Mouse (Mus musculus) midbrain, embryonic 11.5 days (tissue): ENCODE measurements at regions not wholly inside any gene's neighbourhood (a gene's known extent, or its start where the extent isn't known, plus 50 kb on each side); places are given as distances from the start of the nearest gene placed in this dataset.
"Not testable (repeated sequence)": the region's sequence is repeated elsewhere in the genome, so short reads cannot be mapped to it uniquely, and the experiment has no call there.

ENCODE experiments used
- ATAC-seq: fragments of 200-750 bp; cut with Nextera tagmentation; 2 replicates; pipeline ENCODE4 v1.8.0; 2017; ENCODE audit warnings: moderate TSS enrichment, moderate library complexity; ENCODE audit not compliant: low FRiP score
- DNase-seq: peaks from one replicate; pipeline ENCODE4 v3.0.0; 2015; ENCODE audit warnings: low spot score; ENCODE audit errors: missing footprints
- H3K27ac ChIP-seq: fragments of 300-500 bp; sonication (generic); 2 replicates; pipeline ENCODE4 v1.5.1; 2014; ENCODE audit warnings: low read depth, low read length
- H3K27me3 ChIP-seq: fragments of 300-500 bp; sonication (generic); 2 replicates; pipeline ENCODE4 v1.6.1; 2014; ENCODE audit warnings: mild to moderate bottlenecking, low read length, moderate library complexity, mixed read lengths; ENCODE audit not compliant: control insufficient read depth, insufficient read depth
- H3K36me3 ChIP-seq: fragments of 300-500 bp; sonication (generic); 2 replicates; pipeline ENCODE4 v1.6.1; 2014; ENCODE audit warnings: mild to moderate bottlenecking, low read length, moderate library complexity, mixed read lengths; ENCODE audit not compliant: control insufficient read depth, insufficient read depth
- H3K4me1 ChIP-seq: fragments of 300-500 bp; sonication (generic); 2 replicates; pipeline ENCODE4 v1.6.1; 2014; ENCODE audit warnings: low read length; ENCODE audit not compliant: control insufficient read depth, insufficient read depth
- H3K4me2 ChIP-seq: fragments of 300-500 bp; sonication (generic); 2 replicates; pipeline ENCODE4 v1.6.1; 2014; ENCODE audit warnings: mild to moderate bottlenecking, moderate library complexity
- H3K4me3 ChIP-seq: fragments of 300-500 bp; sonication (generic); 2 replicates; pipeline ENCODE4 v1.5.1; 2014; ENCODE audit warnings: low read depth, low read length
- H3K9ac ChIP-seq: fragments of 300-500 bp; sonication (generic); 2 replicates; pipeline ENCODE4 v1.6.1; 2014; ENCODE audit warnings: low read length
- H3K9me3 ChIP-seq: fragments of 300-500 bp; sonication (generic); 2 replicates; pipeline ENCODE4 v1.6.1; 2016; ENCODE audit warnings: low read length; ENCODE audit not compliant: control insufficient read depth
- WGBS: fragments of 180-500 bp; shearing (Covaris S2); extraction: QIAGEN DNeasy Blood & Tissue Kit; methylation state at CpG from one replicate; pipeline ENCODE4 v1.1.7; 2014; 5-methylcytosine and 5-hydroxymethylcytosine counted together

- Histone ChIP-seq H3K4me2 (no peak overlapping the region), H3K27ac (no peak overlapping the region), H3K36me3 (no peaks in the 10 kb centered on the region), H3K4me3 (no peak overlapping the region), H3K9ac (no peak overlapping the region), H3K4me1 (no peaks in the 10 kb centered on the region), H3K27me3 (no peaks in the 10 kb centered on the region), H3K9me3 (no peaks in the 10 kb centered on the region; the same call in 1 of the 2 replicates)
- no peak for DNase-seq
- WGBS: 90% methylated on average over 8 of the region's 8 CpGs
- no peak for ATAC-seq
Observed at GRCm38 (mm10) chr13:5694626-5695025, 166.7 kb upstream of the Klf6 start.

GRCm38 (mm10) chr13:5695581-5695980 lies 165.7 kb upstream of the Klf6 start:
- not testable (repeated sequence) for H3K9ac ChIP-seq, H3K4me3 ChIP-seq, ATAC-seq, H3K27ac ChIP-seq, H3K4me1 ChIP-seq, H3K36me3 ChIP-seq, H3K9me3 ChIP-seq, H3K4me2 ChIP-seq, H3K27me3 ChIP-seq, DNase-seq
- 51% methylated on average over 3 of the region's 3 CpGs for WGBS

GRCm38 (mm10) chr13:5696377-5696776 lies 164.9 kb upstream of the Klf6 start:
- Histone ChIP-seq H3K4me3 (no peak overlapping the region), H3K36me3 (no peaks in the 10 kb centered on the region), H3K4me1 (no peaks in the 10 kb centered on the region), H3K9ac (no peak overlapping the region), H3K27ac (no peak overlapping the region), H3K4me2 (no peak overlapping the region), H3K27me3 (no peaks in the 10 kb centered on the region), H3K9me3 (no peaks in the 10 kb centered on the region; the same call in 1 of the 2 replicates)
- DNase-seq (no peak), ATAC-seq (no peak)
- 12% methylated on average over 2 of the region's 2 CpGs for WGBS

- H3K36me3 ChIP-seq, H3K4me1 ChIP-seq, ATAC-seq, DNase-seq, H3K9me3 ChIP-seq, H3K27me3 ChIP-seq, H3K27ac ChIP-seq, H3K4me2 ChIP-seq, H3K9ac ChIP-seq, H3K4me3 ChIP-seq: not testable (repeated sequence)
- 18% methylated on average over 1 of the region's 1 CpGs for WGBS
Observed at GRCm38 (mm10) chr13:5697329-5697728, 164.0 kb upstream of the Klf6 start.

GRCm38 (mm10) chr13:5702071-5702470 lies 159.2 kb upstream of the Klf6 start:
- DNase-seq (no peak), ATAC-seq (no peak)
- H3K9me3 ChIP-seq: no peaks in the 10 kb centered on the region
- no peak overlapping the region for H3K9ac ChIP-seq
- no peak overlapping the region for H3K27ac ChIP-seq
- no peaks in the 10 kb centered on the region for H3K36me3 ChIP-seq
- no peak overlapping the region for H3K4me3 ChIP-seq
- H3K4me2 ChIP-seq: no peak overlapping the region
- 80% methylated on average over 3 of the region's 3 CpGs for WGBS
- no peaks in the 10 kb centered on the region for H3K4me1 ChIP-seq
- H3K27me3 ChIP-seq: no peaks in the 10 kb centered on the region

GRCm38 (mm10) chr13:5704991-5705390 lies 156.3 kb upstream of the Klf6 start:
- Histone ChIP-seq H3K27me3 (no peaks in the 10 kb centered on the region), H3K9me3 (no peaks in the 10 kb centered on the region), H3K36me3 (no peaks in the 10 kb centered on the region), H3K4me1 (no peaks in the 10 kb centered on the region), H3K4me3 (no peak overlapping the region), H3K9ac (no peak overlapping the region), H3K27ac (no peak overlapping the region), H3K4me2 (no peak overlapping the region)
- DNase-seq (no peak), ATAC-seq (no peak)

- DNase-seq: peak; percentile 44
- H3K4me1 ChIP-seq: no peaks in the 10 kb centered on the region
- ATAC-seq: no peak
- no peaks in the 10 kb centered on the region for H3K9me3 ChIP-seq
- 85% methylated on average over 1 of the region's 1 CpGs for WGBS
- no peaks in the 10 kb centered on the region for H3K36me3 ChIP-seq
- H3K4me2 ChIP-seq: no peak overlapping the region
- no peak overlapping the region for H3K27ac ChIP-seq
- H3K27me3 ChIP-seq: no peaks in the 10 kb centered on the region
- no peak overlapping the region for H3K9ac ChIP-seq
- H3K4me3 ChIP-seq: no peak overlapping the region
Observed at GRCm38 (mm10) chr13:5711646-5712045, 149.6 kb upstream of the Klf6 start.

GRCm38 (mm10) chr13:5713195-5713863 lies 148.0 kb upstream of the Klf6 start:
- Histone ChIP-seq H3K4me2 (no peak overlapping the region), H3K4me3 (no peak overlapping the region), H3K4me1 (no peaks in the 10 kb centered on the region), H3K27ac (no peak overlapping the region), H3K36me3 (no peaks in the 10 kb centered on the region), H3K9ac (no peak overlapping the region), H3K9me3 (no peaks in the 10 kb centered on the region), H3K27me3 (no peaks in the 10 kb centered on the region)
- 91% methylated on average over 6 of the region's 6 CpGs for WGBS
- ATAC-seq: no peak
- peak; percentile 17 for DNase-seq

GRCm38 (mm10) chr13:5714191-5714591 lies 147.1 kb upstream of the Klf6 start:
- peak; percentile 51 for DNase-seq
- no peaks in the 10 kb centered on the region for H3K36me3 ChIP-seq

More at GRCm38 (mm10) chr13:5714191-5714591, 147.1 kb upstream of the Klf6 start:
- H3K9me3 ChIP-seq: no peaks in the 10 kb centered on the region
- no peaks in the 10 kb centered on the region for H3K27me3 ChIP-seq
- ATAC-seq: no peak
- H3K4me1 ChIP-seq: no peaks in the 10 kb centered on the region
- no peak overlapping the region for H3K9ac ChIP-seq
- no peak overlapping the region for H3K4me2 ChIP-seq
- 84% methylated on average over 12 of the region's 12 CpGs for WGBS
- no peak overlapping the region for H3K4me3 ChIP-seq
- H3K27ac ChIP-seq: no peak overlapping the region
